Comparison of ENCODE assay signal across 10 mouse cellular contexts in genomic region chr11:113787432-113788182, GRCm38 (mm10). TPM values are rescaled to one million over a fixed set of nuclear protein-coding genes. Genes with fewer than 3 reads are reported as not detected.
DNase-seq lines count a peak whose midpoint lies in the region; ATAC-seq and TF ChIP-seq lines count a peak whose summit lies in the region.
"Had no signal": no experiment of that assay in that cellular context is flagged by ENCODE, and none has a peak within 500 bp of the region (broad histone marks: within the 10 kb centered on the region; RNA-seq: fewer than 3 reads in every experiment).

No protein-coding gene starts in this region.

- no peaks in the 10 kb centered on the region for H3K9me3 ChIP-seq in heart, embryonic 16.5 days (replicated peaks; ENCODE audit: control insufficient read depth, low read length)
- H3K9me3 ChIP-seq in heart, embryonic 11.5 days (replicated peaks; ENCODE audit: control insufficient read depth, low read length) = no peaks in the 10 kb centered on the region
- no peaks in the 10 kb centered on the region for H3K9me3 ChIP-seq in liver, embryonic 16.5 days (replicated peaks; ENCODE audit: control insufficient read depth, low read length)

- intact Hi-C loops in gastrocnemius, postnatal 36 days (cut with DNase I) = no loop called here

- ATAC-seq in heart, embryonic 16.5 days (replicated peaks; ENCODE audit: extremely low read depth, insufficient read depth, low FRiP score) = no peak
- ATAC-seq in heart, embryonic 11.5 days (replicated peaks; ENCODE audit: insufficient number of reproducible peaks, low FRiP score, low TSS enrichment) = no peak
- no peak for ATAC-seq in liver, embryonic 16.5 days (ENCODE audit: low read depth)

- TF ChIP-seq POLR2A in testis, adult 2 months (IDR thresholded peaks at IDR 0.05; ENCODE audit: control insufficient read depth, low read depth, low read length) = no peak

- H3K4me3 ChIP-seq in heart, embryonic 16.5 days (ENCODE audit: low read length) = no peak overlapping the region
- H3K4me3 ChIP-seq in heart, embryonic 11.5 days (ENCODE audit: low read depth, low read length) = no peak overlapping the region
- peak overlapping the region; percentile 81; the same call in 1 of the 2 replicates for H3K4me3 ChIP-seq in testis, adult 2 months (ENCODE audit: control insufficient read depth, low read depth, low read length)
- H3K4me3 ChIP-seq in liver, embryonic 16.5 days (ENCODE audit: low read depth, low read length) = no peak overlapping the region

- no peaks in the 10 kb centered on the region for H3K36me3 ChIP-seq in heart, embryonic 16.5 days (ENCODE audit: control insufficient read depth, insufficient read depth)
- no peaks in the 10 kb centered on the region for H3K36me3 ChIP-seq in heart, embryonic 11.5 days (ENCODE audit: control insufficient read depth, insufficient read depth, low read length)
- H3K36me3 ChIP-seq in testis, adult 2 months (ENCODE audit: control insufficient read depth, insufficient read depth, low read length) = no peaks in the 10 kb centered on the region
- H3K36me3 ChIP-seq in liver, embryonic 16.5 days (ENCODE audit: control insufficient read depth, insufficient read depth) = no peaks in the 10 kb centered on the region

- H3K27me3 ChIP-seq in heart, embryonic 16.5 days (ENCODE audit: control insufficient read depth, insufficient read depth, low read length) = no peaks in the 10 kb centered on the region
- H3K27me3 ChIP-seq in heart, embryonic 11.5 days (ENCODE audit: control insufficient read depth, insufficient read depth, low read length) = no peaks in the 10 kb centered on the region
- no peaks in the 10 kb centered on the region for H3K27me3 ChIP-seq in testis, adult 2 months (ENCODE audit: control insufficient read depth, insufficient read depth, low read length)
- no peaks in the 10 kb centered on the region for H3K27me3 ChIP-seq in liver, embryonic 16.5 days (ENCODE audit: control insufficient read depth, insufficient read depth, low read depth, low read length)

- H3K9ac ChIP-seq in heart, embryonic 16.5 days (ENCODE audit: low read length) = no peak overlapping the region
- no peak overlapping the region for H3K9ac ChIP-seq in heart, embryonic 11.5 days (ENCODE audit: low read depth, low read length)
- H3K9ac ChIP-seq in liver, embryonic 16.5 days (ENCODE audit: low read depth, low read length) = no peak overlapping the region

- 81% methylated on average over 13 of the region's 13 CpGs for WGBS in heart, embryonic 16.5 days
- WGBS in heart, embryonic 11.5 days (ENCODE audit: insufficient replicate concordance) = 78% methylated on average over 13 of the region's 13 CpGs
- WGBS in liver, embryonic 16.5 days (ENCODE audit: insufficient replicate concordance) = 37% methylated on average over 13 of the region's 13 CpGs

- no peak for DNase-seq in testis, postnatal 10 days (ENCODE audit: low spot score)
- DNase-seq in cerebellum, adult 11 months = no peak
- no peak for DNase-seq in adrenal gland, adult 8-10 months
- no peak for DNase-seq in gastrocnemius, postnatal 36 days
- DNase-seq: cerebellum, postnatal 10 days; layer of hippocampus, adult 9-11 months had no signal

- H3K4me1 ChIP-seq in heart, embryonic 16.5 days (ENCODE audit: control insufficient read depth, insufficient read depth, low read length) = peaks cover 27% of the 10 kb centered on the region
- peaks cover 42% of the 10 kb centered on the region for H3K4me1 ChIP-seq in heart, embryonic 11.5 days (ENCODE audit: control insufficient read depth, insufficient read depth, low read length)
- H3K4me1 ChIP-seq in testis, adult 2 months (ENCODE audit: control insufficient read depth, insufficient read depth, low read length) = peaks cover 14% of the 10 kb centered on the region
- peaks cover 29% of the 10 kb centered on the region for H3K4me1 ChIP-seq in liver, embryonic 16.5 days (ENCODE audit: control insufficient read depth, low read depth, low read length)

- TF ChIP-seq CTCF in testis, adult 2 months (IDR thresholded peaks at IDR 0.05; ENCODE audit: control insufficient read depth, insufficient read depth, insufficient replicate concordance, low read depth, low read length) = no peak

- peak overlapping the region; percentile 29; the same call in 1 of the 2 replicates for H3K27ac ChIP-seq in heart, embryonic 16.5 days (ENCODE audit: low read length)
- H3K27ac ChIP-seq in heart, embryonic 11.5 days (ENCODE audit: low read depth, low read length) = no peak overlapping the region
- H3K27ac ChIP-seq in testis, adult 2 months (ENCODE audit: control insufficient read depth, insufficient read depth, low read depth, low read length) = no peak overlapping the region
- no peak overlapping the region; the same call in 1 of the 2 replicates for H3K27ac ChIP-seq in liver, embryonic 16.5 days (ENCODE audit: low read length)

- H3K4me2 ChIP-seq in heart, embryonic 16.5 days (ENCODE audit: low read depth, low read length) = no peak overlapping the region
- H3K4me2 ChIP-seq in heart, embryonic 11.5 days = no peak overlapping the region
- peak overlapping the region; percentile 32; the same call in 1 of the 2 replicates for H3K4me2 ChIP-seq in liver, embryonic 16.5 days (ENCODE audit: low read depth, low read length)

RNA-seq across cellular contexts. Expression of gene Cdc42ep4, which starts 35.9 kb away (rescaled TPM):
- 25.1 and 30.2 TPM in 2 replicates for polyA plus RNA-seq in heart, embryonic 16.5 days (2015; fragmentation: Nextera tagmentation; extraction: Ambion mirVana)
- 18.4 and 19.3 TPM in 2 replicates for polyA plus RNA-seq in heart, embryonic 11.5 days (2014; fragmentation: Nextera tagmentation; extraction: Ambion mirVana)
- polyA plus RNA-seq in testis, adult 2 months (2012; rRNA removed) = 27.4 and 29.4 TPM in 2 replicates
- polyA plus RNA-seq in liver, embryonic 16.5 days (2015; fragmentation: Nextera tagmentation; extraction: Ambion mirVana) = 16.7 and 18.4 TPM in 2 replicates
- total RNA-seq in adrenal gland, adult 8-10 months (2022) = 100 to 1,000 TPM in 2 of 4 experiments, 10 to 100 TPM in 2; 90.2 to 151 (median 111) TPM
- total RNA-seq in gastrocnemius, postnatal 36 days (2021) = 1 to 10 TPM; 4.9 to 6.8 TPM
